Mouse (Mus musculus): ENCODE measurements at regions not wholly inside any gene's neighbourhood (a gene's known extent, or its start where the extent isn't known, plus 50 kb on each side); places are given as distances from the start of the nearest gene placed in this dataset.

- no peak overlapping the region for H3K9ac ChIP-seq (replicated peaks; ENCODE audit: low read depth, low read length)
- no peak for DNase-seq (ENCODE audit: low spot score)
Measured at GRCm38 (mm10) chr2:9445826-9446225, 435.2 kb upstream of the 4930412O13Rik start.

GRCm38 (mm10) chr2:9464413-9464812, 416.6 kb upstream of the 4930412O13Rik start:
- H3K4me3 ChIP-seq (ENCODE audit: low read depth, low read length), result no peak overlapping the region
- no peak overlapping the region for H3K9ac ChIP-seq (replicated peaks; ENCODE audit: low read depth, low read length)
- no peak overlapping the region for H3K4me2 ChIP-seq (ENCODE audit: low read depth, low read length)
- no peak for TF ChIP-seq EP300 (IDR thresholded peaks at IDR 0.05; ENCODE audit: low read depth)
- TF ChIP-seq CTCF (IDR thresholded peaks at IDR 0.05; ENCODE audit: low read depth), result no peak
- WGBS, result 66% methylated on average over 4 of the region's 4 CpGs
- H3K27ac ChIP-seq (ENCODE audit: low read depth), result no peak overlapping the region
- H3K36me3 ChIP-seq (replicated peaks; ENCODE audit: control insufficient read depth, insufficient read depth, low read length), result no peaks in the 10 kb centered on the region
- no peaks in the 10 kb centered on the region for H3K9me3 ChIP-seq (replicated peaks; ENCODE audit: control insufficient read depth, low read length)
- no peaks in the 10 kb centered on the region for H3K27me3 ChIP-seq (ENCODE audit: control insufficient read depth, insufficient read depth, low read length)
- DNase-seq (ENCODE audit: low spot score) (no peak), ATAC-seq (ENCODE audit: insufficient read depth, low read depth) (no peak)
- H3K4me1 ChIP-seq (ENCODE audit: control insufficient read depth, insufficient read depth), result peaks cover 3% of the 10 kb centered on the region; the same call in 1 of the 2 replicates

More at GRCm38 (mm10) chr2:9445826-9446225, 435.2 kb upstream of the 4930412O13Rik start:
- Histone ChIP-seq H3K4me2 (ENCODE audit: low read depth, low read length) (no peak overlapping the region), H3K9me3 (replicated peaks; ENCODE audit: control insufficient read depth, low read length) (no peaks in the 10 kb centered on the region), H3K4me3 (ENCODE audit: low read depth, low read length) (no peak overlapping the region), H3K27ac (ENCODE audit: low read depth) (no peak overlapping the region), H3K4me1 (ENCODE audit: control insufficient read depth, insufficient read depth) (no peaks in the 10 kb centered on the region), H3K27me3 (ENCODE audit: control insufficient read depth, insufficient read depth, low read length) (no peaks in the 10 kb centered on the region), H3K36me3 (replicated peaks; ENCODE audit: control insufficient read depth, insufficient read depth, low read length) (no peaks in the 10 kb centered on the region)
- no peak for ATAC-seq (ENCODE audit: insufficient read depth, low read depth)
- no peak for TF ChIP-seq EP300 (IDR thresholded peaks at IDR 0.05; ENCODE audit: low read depth)
- no peak for TF ChIP-seq CTCF (IDR thresholded peaks at IDR 0.05; ENCODE audit: low read depth)
- 88% methylated on average over 1 of the region's 1 CpGs for whole genome bisulfite sequencing

GRCm38 (mm10) chr2:9464818-9465217, 416.2 kb upstream of the 4930412O13Rik start:
- no peaks in the 10 kb centered on the region for H3K36me3 ChIP-seq (replicated peaks; ENCODE audit: control insufficient read depth, insufficient read depth, low read length)
- H3K9ac ChIP-seq (replicated peaks; ENCODE audit: low read depth, low read length), result no peak overlapping the region
- no peak overlapping the region for H3K4me2 ChIP-seq (ENCODE audit: low read depth, low read length)
- TF ChIP-seq CTCF (IDR thresholded peaks at IDR 0.05; ENCODE audit: low read depth), result peak; percentile 21; the same call in 1 of the 2 replicates
- no peak for TF ChIP-seq EP300 (IDR thresholded peaks at IDR 0.05; ENCODE audit: low read depth)
- ATAC-seq (ENCODE audit: insufficient read depth, low read depth) (no peak), DNase-seq (ENCODE audit: low spot score) (no peak)
- H3K27me3 ChIP-seq (ENCODE audit: control insufficient read depth, insufficient read depth, low read length), result no peaks in the 10 kb centered on the region
- 60% methylated on average over 5 of the region's 5 CpGs for WGBS
- H3K4me1 ChIP-seq (ENCODE audit: control insufficient read depth, insufficient read depth), result peaks cover 3% of the 10 kb centered on the region; the same call in 1 of the 2 replicates
- no peak overlapping the region for H3K27ac ChIP-seq (ENCODE audit: low read depth)
- no peaks in the 10 kb centered on the region for H3K9me3 ChIP-seq (replicated peaks; ENCODE audit: control insufficient read depth, low read length)
- no peak overlapping the region for H3K4me3 ChIP-seq (ENCODE audit: low read depth, low read length)

- Histone ChIP-seq H3K36me3 (replicated peaks; ENCODE audit: control insufficient read depth, insufficient read depth, low read length) (no peaks in the 10 kb centered on the region), H3K9ac (replicated peaks; ENCODE audit: low read depth, low read length) (no peak overlapping the region), H3K4me3 (ENCODE audit: low read depth, low read length) (no peak overlapping the region), H3K4me2 (ENCODE audit: low read depth, low read length) (no peak overlapping the region), H3K27me3 (ENCODE audit: control insufficient read depth, insufficient read depth, low read length) (no peaks in the 10 kb centered on the region), H3K4me1 (ENCODE audit: control insufficient read depth, insufficient read depth) (peaks cover 3% of the 10 kb centered on the region; the same call in 1 of the 2 replicates), H3K27ac (ENCODE audit: low read depth) (no peak overlapping the region), H3K9me3 (replicated peaks; ENCODE audit: control insufficient read depth, low read length) (no peaks in the 10 kb centered on the region)
- TF ChIP-seq EP300 (IDR thresholded peaks at IDR 0.05; ENCODE audit: low read depth), result no peak
- no peak for TF ChIP-seq CTCF (IDR thresholded peaks at IDR 0.05; ENCODE audit: low read depth)
- ATAC-seq (ENCODE audit: insufficient read depth, low read depth), result no peak
- DNase-seq (ENCODE audit: low spot score), result no peak
- 70% methylated on average over 2 of the region's 2 CpGs for WGBS
Measured at GRCm38 (mm10) chr2:9467573-9467972, 413.5 kb upstream of the 4930412O13Rik start.

- no peak overlapping the region for H3K4me2 ChIP-seq (ENCODE audit: low read depth, low read length)
- DNase-seq (ENCODE audit: low spot score), result no peak
- H3K36me3 ChIP-seq (replicated peaks; ENCODE audit: control insufficient read depth, insufficient read depth, low read length), result no peaks in the 10 kb centered on the region
- H3K27ac ChIP-seq (ENCODE audit: low read depth), result no peak overlapping the region
- ATAC-seq (ENCODE audit: insufficient read depth, low read depth), result no peak
- 56% methylated on average over 3 of the region's 3 CpGs for WGBS
- H3K4me3 ChIP-seq (ENCODE audit: low read depth, low read length), result no peak overlapping the region
- H3K4me1 ChIP-seq (ENCODE audit: control insufficient read depth, insufficient read depth), result peaks cover 3% of the 10 kb centered on the region; the same call in 1 of the 2 replicates
- H3K9me3 ChIP-seq (replicated peaks; ENCODE audit: control insufficient read depth, low read length), result no peaks in the 10 kb centered on the region
- H3K9ac ChIP-seq (replicated peaks; ENCODE audit: low read depth, low read length), result no peak overlapping the region
- no peak for TF ChIP-seq EP300 (IDR thresholded peaks at IDR 0.05; ENCODE audit: low read depth)
- TF ChIP-seq CTCF (IDR thresholded peaks at IDR 0.05; ENCODE audit: low read depth), result no peak
- H3K27me3 ChIP-seq (ENCODE audit: control insufficient read depth, insufficient read depth, low read length), result no peaks in the 10 kb centered on the region
Measured at GRCm38 (mm10) chr2:9468651-9469050, 412.4 kb upstream of the 4930412O13Rik start.

GRCm38 (mm10) chr2:9481678-9482345, 399.2 kb upstream of the 4930412O13Rik start:
- H3K4me3 ChIP-seq (ENCODE audit: low read depth, low read length), result no peak overlapping the region
- H3K36me3 ChIP-seq (replicated peaks; ENCODE audit: control insufficient read depth, insufficient read depth, low read length), result no peaks in the 10 kb centered on the region
- H3K4me2 ChIP-seq (ENCODE audit: low read depth, low read length), result no peak overlapping the region
- no peak for ATAC-seq (ENCODE audit: insufficient read depth, low read depth)
- H3K27ac ChIP-seq (ENCODE audit: low read depth), result no peak overlapping the region
- no peaks in the 10 kb centered on the region for H3K4me1 ChIP-seq (ENCODE audit: control insufficient read depth, insufficient read depth)
- no peak for TF ChIP-seq CTCF (IDR thresholded peaks at IDR 0.05; ENCODE audit: low read depth)
- no peak for TF ChIP-seq EP300 (IDR thresholded peaks at IDR 0.05; ENCODE audit: low read depth)
- no peak overlapping the region for H3K9ac ChIP-seq (replicated peaks; ENCODE audit: low read depth, low read length)
- H3K27me3 ChIP-seq (ENCODE audit: control insufficient read depth, insufficient read depth, low read length), result no peaks in the 10 kb centered on the region
- no peak for DNase-seq (ENCODE audit: low spot score)
- no peaks in the 10 kb centered on the region for H3K9me3 ChIP-seq (replicated peaks; ENCODE audit: control insufficient read depth, low read length)
- 65% methylated on average over 7 of the region's 7 CpGs for WGBS
